Mouse (Mus musculus): ENCODE measurements around the gene Sycp1. TPM values are rescaled to one million over a fixed set of nuclear protein-coding genes. Genes with fewer than 3 reads are reported as not detected.

The Sycp1 gene
- polyA plus RNA-seq, 1 experiment from 2014 or later, result not detected

GRCm38 (mm10) chr3:102946312-102946711, 10.4 kb upstream of the Sycp1 start:
- H3K36me3 ChIP-seq, result no peaks in the 10 kb centered on the region
- no peak overlapping the region for H3K4me3 ChIP-seq (replicated peaks)
- no peaks in the 10 kb centered on the region for H3K4me1 ChIP-seq
- no peaks in the 10 kb centered on the region for H3K27me3 ChIP-seq
- H3K9ac ChIP-seq, result no peak overlapping the region
- no peak for ATAC-seq (ENCODE audit: insufficient number of reproducible peaks, low FRiP score, low TSS enrichment, low read depth)
- H3K9me3 ChIP-seq (replicated peaks), result no peaks in the 10 kb centered on the region
- no peak overlapping the region for H3K27ac ChIP-seq (replicated peaks)
- WGBS, result 79% methylated on average over 3 of the region's 3 CpGs
- H3K4me2 ChIP-seq (replicated peaks), result no peak overlapping the region

- H3K36me3 ChIP-seq, result no peaks in the 10 kb centered on the region
- H3K27ac ChIP-seq (replicated peaks), result no peak overlapping the region
- H3K4me2 ChIP-seq (replicated peaks), result no peak overlapping the region
- H3K9me3 ChIP-seq (replicated peaks), result no peaks in the 10 kb centered on the region
- no peak overlapping the region for H3K9ac ChIP-seq
- no peak for ATAC-seq (ENCODE audit: insufficient number of reproducible peaks, low FRiP score, low TSS enrichment, low read depth)
- H3K27me3 ChIP-seq, result no peaks in the 10 kb centered on the region
- H3K4me1 ChIP-seq, result no peaks in the 10 kb centered on the region
- 95% methylated on average over 1 of the region's 1 CpGs for WGBS
- H3K4me3 ChIP-seq (replicated peaks), result no peak overlapping the region
These were observed 2.2 kb upstream of the Sycp1 start for GRCm38 (mm10) chr3:102938100-102938499.

- no peaks in the 10 kb centered on the region for H3K27me3 ChIP-seq
- WGBS, result 89% methylated on average over 1 of the region's 1 CpGs
These were observed 36.8 kb downstream of the Sycp1 start for GRCm38 (mm10) chr3:102899136-102899535.

GRCm38 (mm10) chr3:102880529-102880928, 55.4 kb downstream of the Sycp1 start:
- Histone ChIP-seq H3K4me1 (no peaks in the 10 kb centered on the region), H3K27me3 (no peaks in the 10 kb centered on the region), H3K36me3 (no peaks in the 10 kb centered on the region), H3K4me2 (replicated peaks) (no peak overlapping the region), H3K9ac (no peak overlapping the region), H3K4me3 (replicated peaks) (no peak overlapping the region), H3K9me3 (replicated peaks) (no peaks in the 10 kb centered on the region), H3K27ac (replicated peaks) (no peak overlapping the region)
- ATAC-seq (ENCODE audit: insufficient number of reproducible peaks, low FRiP score, low TSS enrichment, low read depth), result no peak
- 77% methylated on average over 4 of the region's 4 CpGs for WGBS

More at GRCm38 (mm10) chr3:102899136-102899535, 36.8 kb downstream of the Sycp1 start:
- no peak overlapping the region for H3K4me2 ChIP-seq (replicated peaks)
- no peak overlapping the region for H3K4me3 ChIP-seq (replicated peaks)
- no peaks in the 10 kb centered on the region for H3K9me3 ChIP-seq (replicated peaks)
- ATAC-seq (ENCODE audit: insufficient number of reproducible peaks, low FRiP score, low TSS enrichment, low read depth), result no peak
- no peak overlapping the region for H3K27ac ChIP-seq (replicated peaks)
- H3K36me3 ChIP-seq, result no peaks in the 10 kb centered on the region
- H3K4me1 ChIP-seq, result no peaks in the 10 kb centered on the region
- H3K9ac ChIP-seq, result no peak overlapping the region

GRCm38 (mm10) chr3:102848661-102849060, 87.2 kb downstream of the Sycp1 start:
- H3K9me3 ChIP-seq (replicated peaks), result no peaks in the 10 kb centered on the region
- no peaks in the 10 kb centered on the region for H3K4me1 ChIP-seq

GRCm38 (mm10) chr3:102842386-102842785, 93.5 kb downstream of the Sycp1 start:
- WGBS, result 29% methylated on average over 1 of the region's 1 CpGs

More at GRCm38 (mm10) chr3:102848661-102849060, 87.2 kb downstream of the Sycp1 start:
- no peaks in the 10 kb centered on the region for H3K36me3 ChIP-seq
- no peak overlapping the region for H3K4me2 ChIP-seq (replicated peaks)
- no peak overlapping the region for H3K4me3 ChIP-seq (replicated peaks)
- ATAC-seq (ENCODE audit: insufficient number of reproducible peaks, low FRiP score, low TSS enrichment, low read depth), result no peak
- no peaks in the 10 kb centered on the region for H3K27me3 ChIP-seq
- H3K9ac ChIP-seq, result no peak overlapping the region
- H3K27ac ChIP-seq (replicated peaks), result no peak overlapping the region

DNA sequence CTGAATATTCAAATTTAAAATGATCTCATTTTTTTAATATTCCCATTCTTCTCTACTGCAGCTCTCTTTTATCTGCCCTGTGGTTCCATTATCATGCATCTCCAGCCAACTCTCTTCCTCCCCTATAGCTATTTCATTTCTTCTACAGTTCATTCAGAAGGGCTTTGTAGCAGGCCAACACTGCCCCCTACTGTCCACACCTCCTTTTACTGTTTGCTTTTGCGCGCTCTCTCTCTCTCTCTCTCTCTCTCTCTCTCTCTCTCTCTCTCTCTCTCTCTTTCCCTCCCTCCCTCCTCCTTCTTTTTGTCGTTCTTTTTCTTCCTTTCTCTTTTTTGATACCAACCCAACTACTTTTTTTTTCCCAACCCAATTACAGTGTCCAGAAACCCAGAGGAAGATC, 132.0 kb downstream of the Sycp1 start:
- no peak overlapping the region for H3K9ac ChIP-seq
- H3K4me2 ChIP-seq (replicated peaks), result no peak overlapping the region
- 1% methylated on average over 3 of the region's 3 CpGs for WGBS
- no peaks in the 10 kb centered on the region for H3K4me1 ChIP-seq
- H3K36me3 ChIP-seq, result no peaks in the 10 kb centered on the region
- ATAC-seq (ENCODE audit: insufficient number of reproducible peaks, low FRiP score, low TSS enrichment, low read depth), result no peak
- H3K4me3 ChIP-seq (replicated peaks), result no peak overlapping the region
- H3K9me3 ChIP-seq (replicated peaks), result no peaks in the 10 kb centered on the region
- H3K27ac ChIP-seq (replicated peaks), result no peak overlapping the region
- no peaks in the 10 kb centered on the region for H3K27me3 ChIP-seq

More at GRCm38 (mm10) chr3:102842386-102842785, 93.5 kb downstream of the Sycp1 start:
- Histone ChIP-seq H3K4me2 (replicated peaks) (no peak overlapping the region), H3K36me3 (no peaks in the 10 kb centered on the region), H3K4me3 (replicated peaks) (no peak overlapping the region), H3K9me3 (replicated peaks) (no peaks in the 10 kb centered on the region), H3K27ac (replicated peaks) (no peak overlapping the region), H3K27me3 (no peaks in the 10 kb centered on the region), H3K9ac (no peak overlapping the region), H3K4me1 (no peaks in the 10 kb centered on the region)
- no peak for ATAC-seq (ENCODE audit: insufficient number of reproducible peaks, low FRiP score, low TSS enrichment, low read depth)

- H3K27me3 ChIP-seq, result no peaks in the 10 kb centered on the region
- no peak overlapping the region for H3K4me2 ChIP-seq (replicated peaks)
- H3K27ac ChIP-seq (replicated peaks), result no peak overlapping the region
- H3K9ac ChIP-seq, result no peak overlapping the region
- H3K36me3 ChIP-seq, result no peaks in the 10 kb centered on the region
- no peak overlapping the region for H3K4me3 ChIP-seq (replicated peaks)
- ATAC-seq (ENCODE audit: insufficient number of reproducible peaks, low FRiP score, low TSS enrichment, low read depth), result no peak
- H3K4me1 ChIP-seq, result no peaks in the 10 kb centered on the region
- 40% methylated on average over 4 of the region's 4 CpGs for WGBS
- no peaks in the 10 kb centered on the region for H3K9me3 ChIP-seq (replicated peaks)
These were observed 148.5 kb downstream of the Sycp1 start for GRCm38 (mm10) chr3:102787369-102787768.

GRCm38 (mm10) chr3:102782618-102783017, 153.3 kb downstream of the Sycp1 start, which contains the start of gene Tshb:
TSS of gene Tshb (minus strand) at chr3:102782718.
- Histone ChIP-seq H3K36me3 (no peaks in the 10 kb centered on the region), H3K27ac (replicated peaks) (no peak within 1 kb of the TSS), H3K4me2 (replicated peaks) (no peak within 1 kb of the TSS), H3K4me3 (replicated peaks) (no peak within 1 kb of the TSS), H3K9ac (no peak within 1 kb of the TSS), H3K4me1 (no peaks in the 10 kb centered on the region), H3K9me3 (replicated peaks) (no peaks in the 10 kb centered on the region), H3K27me3 (no peaks in the 10 kb centered on the region)
- no peak for ATAC-seq (ENCODE audit: insufficient number of reproducible peaks, low FRiP score, low TSS enrichment, low read depth)
- 67% methylated on average over 2 of the region's 2 CpGs for WGBS

GRCm38 (mm10) chr3:102773018-102773417, 162.9 kb downstream of the Sycp1 start:
- Histone ChIP-seq H3K4me2 (replicated peaks) (no peak overlapping the region), H3K27ac (replicated peaks) (no peak overlapping the region), H3K27me3 (no peaks in the 10 kb centered on the region), H3K4me1 (no peaks in the 10 kb centered on the region), H3K4me3 (replicated peaks) (no peak overlapping the region), H3K9ac (no peak overlapping the region), H3K36me3 (no peaks in the 10 kb centered on the region), H3K9me3 (replicated peaks) (no peaks in the 10 kb centered on the region)
- WGBS, result 87% methylated on average over 4 of the region's 4 CpGs
- ATAC-seq (ENCODE audit: insufficient number of reproducible peaks, low FRiP score, low TSS enrichment, low read depth), result no peak
